Mouse (Mus musculus) kidney, postnatal 10 days (tissue): ENCODE data around the gene Gm20498.

Experiments used
- DNase-seq: peaks from one replicate; pipeline ENCODE4 v3.0.0; 2021; ENCODE audit warnings: mixed read lengths

The Gm20498 gene

GRCm38 (mm10) chr12:81331937-81332874 is 200.5 kb downstream of the Gm20498 start:
- DNase-seq, result peak; percentile 24

GRCm38 (mm10) chr12:81331046-81331638 is 201.6 kb downstream of the Gm20498 start:
- DNase-seq, result no peak

- DNase-seq, result no peak
Measured at GRCm38 (mm10) chr12:81324991-81325390, 207.7 kb downstream of the Gm20498 start.

- DNase-seq, result no peak
Measured at GRCm38 (mm10) chr12:81324116-81324515, 208.6 kb downstream of the Gm20498 start.

- DNase-seq, result peak; percentile 10
Measured at GRCm38 (mm10) chr12:81321021-81321420, 211.7 kb downstream of the Gm20498 start.

GRCm38 (mm10) chr12:81317811-81318210 is 214.9 kb downstream of the Gm20498 start:
- no peak for DNase-seq

GRCm38 (mm10) chr12:81315953-81316352 is 216.8 kb downstream of the Gm20498 start:
- DNase-seq, result no peak
